Mouse (Mus musculus) kidney, postnatal 4 days (tissue): Measurements from ENCODE around the gene Gm20388.
"Not testable (repeated sequence)": the region's sequence is repeated elsewhere in the genome, so short reads cannot be mapped to it uniquely, and the experiment has no call there.

ENCODE experiments used
- DNase-seq, 2 experiments: peaks; one replicate each; pipeline ENCODE4 v3.0.0; 2021; ENCODE audit warnings: mixed read lengths in 2 of 2

The Gm20388 gene

GRCm38 (mm10) chr8:120698426-120698825, 787.8 kb downstream of the Gm20388 start:
- DNase-seq = no peak

DNA sequence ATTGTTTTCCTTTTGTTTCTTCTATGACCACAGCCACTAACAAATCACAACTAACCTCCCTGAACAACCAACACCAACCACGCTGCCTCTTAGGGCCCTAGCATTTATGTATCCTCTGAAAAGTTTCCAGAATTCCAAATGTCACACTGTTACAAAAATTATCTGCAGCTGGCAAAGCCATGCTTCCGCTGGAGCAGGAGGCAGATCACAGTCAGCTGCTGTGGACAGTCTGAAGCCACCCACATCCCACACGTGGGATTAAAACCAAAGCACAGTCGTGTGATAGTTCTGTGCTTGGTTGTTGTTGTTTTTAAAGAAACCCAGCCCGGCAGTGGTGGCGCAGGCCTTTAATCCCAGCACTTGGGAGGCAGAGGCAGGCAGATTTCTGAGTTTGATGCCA, 788.4 kb downstream of the Gm20388 start:
- peak in 1 of 2 experiments; percentile 43 for DNase-seq

- DNase-seq = no peak
These were observed 788.9 kb downstream of the Gm20388 start for GRCm38 (mm10) chr8:120699565-120699964.

GRCm38 (mm10) chr8:120700053-120700452, 789.4 kb downstream of the Gm20388 start:
- no peak for DNase-seq

GRCm38 (mm10) chr8:120701758-120702465, 791.3 kb downstream of the Gm20388 start:
- DNase-seq = peak in 1 of 2 experiments; percentile 45

GRCm38 (mm10) chr8:120704203-120704602, 793.6 kb downstream of the Gm20388 start:
- no peak for DNase-seq

GRCm38 (mm10) chr8:120705163-120705562, 794.5 kb downstream of the Gm20388 start:
- DNase-seq = no peak

DNA sequence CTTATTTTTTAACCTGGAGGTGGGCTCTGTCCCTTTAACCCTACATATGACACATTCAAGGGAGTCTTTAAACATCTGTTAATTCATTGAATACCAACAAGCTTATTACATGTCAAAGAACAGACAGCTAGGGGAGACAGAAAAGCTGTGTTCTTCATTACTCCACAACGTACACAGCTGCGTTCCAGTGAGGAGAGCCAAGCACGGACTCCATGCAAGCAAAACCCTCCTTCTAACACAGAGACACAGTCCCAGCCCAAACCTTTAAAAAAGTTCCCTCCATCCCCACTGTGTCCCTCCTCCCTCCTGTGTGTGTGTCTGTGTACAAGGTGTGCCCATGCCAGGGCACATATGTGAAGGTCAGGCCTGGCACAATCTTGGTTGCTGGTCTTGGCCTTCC, 795.6 kb downstream of the Gm20388 start:
- DNase-seq = no peak

DNA sequence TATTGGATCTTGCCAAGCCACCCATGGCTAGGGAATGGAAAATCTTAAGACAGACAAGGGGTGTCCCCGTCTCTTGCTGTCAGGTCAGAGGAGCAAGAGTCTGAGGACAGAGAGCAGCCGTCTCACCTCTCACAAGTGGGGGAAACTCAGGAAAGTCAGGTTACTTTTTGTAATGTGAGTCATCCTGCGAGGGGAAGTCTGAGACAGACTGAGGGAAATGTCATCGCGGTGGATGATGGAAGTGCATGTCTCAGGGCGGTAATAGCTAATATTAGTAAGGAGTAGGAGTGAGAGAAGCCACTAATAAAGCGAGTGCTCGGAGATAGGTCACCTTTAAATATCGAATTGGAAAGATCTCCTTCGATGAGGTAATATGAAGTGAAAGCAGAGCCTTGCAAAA, 798.5 kb downstream of the Gm20388 start:
- no peak for DNase-seq

DNA sequence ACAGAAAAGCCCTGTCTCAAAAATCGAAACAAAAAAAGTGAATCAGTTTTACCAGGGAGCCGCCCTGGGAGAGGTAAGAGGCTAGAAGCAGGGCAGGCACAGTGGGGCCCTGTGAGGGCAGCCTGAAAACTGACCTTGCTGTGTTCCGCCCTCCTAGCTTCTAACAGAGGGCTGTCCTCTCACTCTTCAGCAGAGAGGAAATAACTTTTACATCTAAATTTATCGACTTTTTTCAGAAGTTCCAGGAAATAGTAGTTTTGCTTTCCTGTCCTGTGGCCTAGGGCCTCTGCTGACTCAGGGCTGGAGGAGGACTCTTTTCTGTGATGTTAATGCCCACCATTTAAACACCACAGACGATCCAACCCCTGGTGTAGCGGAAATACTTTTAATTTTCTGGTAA, 804.6 kb downstream of the Gm20388 start:
- no peak for DNase-seq

DNA sequence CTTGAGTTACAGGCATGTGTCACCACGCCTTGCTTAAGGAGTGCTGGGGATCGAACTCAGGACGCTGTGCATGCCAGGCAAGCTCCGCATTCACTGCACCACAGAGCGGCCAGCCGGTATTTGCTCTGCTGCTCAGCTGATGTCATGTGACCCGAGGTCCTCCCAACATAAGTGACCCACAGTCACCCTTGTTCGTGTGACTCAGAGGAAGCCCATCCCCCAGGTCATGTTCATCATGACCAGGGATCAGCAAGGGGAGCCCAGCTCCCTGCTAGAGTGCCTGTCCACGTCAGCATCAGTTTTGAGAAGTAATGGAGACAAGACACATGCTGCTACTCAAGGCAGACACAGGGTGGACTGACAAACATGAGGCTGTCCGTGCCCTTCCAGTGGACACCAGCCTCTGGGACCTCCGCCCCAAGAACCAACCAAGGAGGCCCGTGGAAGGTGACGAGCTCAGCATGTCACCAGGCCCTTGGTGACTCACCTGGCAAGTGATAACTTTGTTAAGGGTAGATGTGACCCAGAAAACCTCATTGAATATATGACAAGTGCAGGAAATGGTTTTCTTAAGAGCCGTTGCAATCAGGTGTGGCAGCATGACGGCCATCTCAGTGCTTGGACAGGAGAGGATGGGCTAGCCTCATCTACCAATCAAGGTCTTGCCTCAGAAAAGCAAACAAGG, 805.5 kb downstream of the Gm20388 start:
- no peak for DNase-seq

DNA sequence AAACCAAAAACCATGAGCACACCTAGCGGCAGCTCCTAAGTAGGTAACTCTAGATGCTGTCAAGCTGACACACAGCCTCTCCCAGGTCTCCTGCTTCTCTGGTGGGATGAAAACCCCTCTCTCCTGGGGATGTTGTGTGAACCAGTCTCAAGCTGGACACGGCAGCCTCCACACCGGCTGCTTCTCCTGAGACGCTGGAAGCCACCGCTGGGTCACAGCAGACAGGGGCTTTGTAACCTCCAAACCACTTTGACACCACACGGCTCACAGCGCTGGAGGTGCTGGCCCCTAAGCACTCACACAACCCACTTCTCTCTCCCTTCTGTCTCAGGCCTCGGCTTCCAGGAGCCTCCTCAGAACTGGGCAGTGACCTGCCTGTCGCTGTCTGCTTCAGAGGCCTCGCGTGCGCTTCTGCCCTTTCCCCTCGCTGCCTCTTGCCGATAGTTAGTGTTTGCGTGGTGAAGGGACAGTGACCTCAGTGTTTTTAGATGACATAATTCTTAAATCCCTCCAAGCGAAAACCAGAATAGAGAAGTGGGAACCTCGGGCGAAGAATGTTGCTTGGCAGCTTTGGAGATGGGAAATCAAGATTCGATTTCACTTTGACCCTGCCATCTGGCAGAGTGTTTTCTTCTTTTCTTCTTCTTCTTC, 809.1 kb downstream of the Gm20388 start:
- DNase-seq = no peak

- DNase-seq = no peak
These were observed 812.4 kb downstream of the Gm20388 start for GRCm38 (mm10) chr8:120723025-120723424.

GRCm38 (mm10) chr8:120724096-120724495, 813.5 kb downstream of the Gm20388 start:
- not testable (repeated sequence) for DNase-seq

DNA sequence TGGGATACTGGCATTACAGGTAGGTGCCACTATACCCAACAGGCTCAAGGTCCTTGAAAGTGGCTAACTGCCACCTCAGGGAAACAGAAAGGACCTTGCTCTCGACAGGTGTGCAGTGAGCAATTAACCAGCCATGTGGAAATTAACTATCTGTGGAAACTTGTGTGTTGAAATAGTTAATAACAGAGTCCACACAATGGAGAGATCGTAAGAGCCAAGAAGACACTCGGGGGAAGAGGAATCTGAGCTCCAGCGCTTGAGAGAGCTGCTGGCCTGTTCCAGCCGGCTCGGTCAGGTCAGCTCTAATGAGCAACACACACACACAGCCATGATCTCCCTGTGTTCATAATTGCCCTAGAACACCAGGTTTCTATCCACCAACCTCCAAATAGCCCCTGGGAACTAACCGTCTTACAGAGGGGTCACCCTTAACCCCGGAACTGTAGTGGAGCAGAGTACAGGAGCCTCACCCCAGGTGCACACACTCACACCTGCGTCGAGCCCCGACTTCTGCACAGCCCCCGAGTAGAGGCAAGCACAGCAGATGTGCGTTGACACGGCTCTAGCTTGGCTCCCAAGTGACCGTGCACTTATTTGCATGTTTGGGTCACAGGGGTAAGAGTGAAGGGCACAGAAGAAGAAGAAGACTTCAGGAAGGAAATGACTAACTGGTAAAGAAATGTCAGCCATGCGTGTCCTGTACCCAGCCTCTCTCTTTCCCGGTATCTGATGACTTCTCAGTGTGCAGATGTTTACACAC, 814.4 kb downstream of the Gm20388 start:
- DNase-seq = no peak

- no peak for DNase-seq
These were observed 814.9 kb downstream of the Gm20388 start for GRCm38 (mm10) chr8:120725576-120725950.

GRCm38 (mm10) chr8:120726051-120726450, 815.4 kb downstream of the Gm20388 start:
- no peak for DNase-seq

DNA sequence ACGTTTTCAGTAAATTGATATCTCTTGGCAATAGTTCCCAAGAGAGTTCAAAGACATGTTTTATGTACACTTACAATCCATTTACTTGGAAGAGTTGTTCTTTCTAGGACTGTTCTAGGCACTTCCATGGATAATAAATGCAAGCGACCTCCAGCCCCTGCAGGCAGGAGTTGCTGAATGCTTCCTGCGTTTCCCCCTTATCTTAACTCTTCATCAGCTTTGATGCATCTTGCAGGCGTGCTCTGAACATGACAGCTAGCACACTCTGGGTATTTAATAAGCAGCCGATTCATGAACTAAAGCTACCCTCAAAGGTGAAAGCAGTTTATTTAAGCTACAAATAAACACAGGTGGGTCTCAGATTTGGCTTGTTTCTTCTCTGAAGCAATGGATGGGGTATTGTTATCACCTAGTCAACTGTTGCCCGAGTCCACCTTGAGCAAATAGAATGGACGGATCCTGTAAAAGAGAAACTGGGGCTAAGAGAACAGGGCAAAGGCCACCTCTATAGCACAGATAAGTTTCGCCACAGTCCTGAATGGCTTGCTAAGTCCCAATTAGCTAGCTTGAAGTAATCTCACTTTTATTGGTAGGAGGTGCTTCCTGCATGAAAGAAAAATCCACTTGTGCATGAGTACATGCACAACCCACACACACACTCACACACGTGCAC, 818.0 kb downstream of the Gm20388 start:
- DNase-seq = no peak

- no peak for DNase-seq
These were observed 820.9 kb downstream of the Gm20388 start for GRCm38 (mm10) chr8:120731582-120731981.

DNA sequence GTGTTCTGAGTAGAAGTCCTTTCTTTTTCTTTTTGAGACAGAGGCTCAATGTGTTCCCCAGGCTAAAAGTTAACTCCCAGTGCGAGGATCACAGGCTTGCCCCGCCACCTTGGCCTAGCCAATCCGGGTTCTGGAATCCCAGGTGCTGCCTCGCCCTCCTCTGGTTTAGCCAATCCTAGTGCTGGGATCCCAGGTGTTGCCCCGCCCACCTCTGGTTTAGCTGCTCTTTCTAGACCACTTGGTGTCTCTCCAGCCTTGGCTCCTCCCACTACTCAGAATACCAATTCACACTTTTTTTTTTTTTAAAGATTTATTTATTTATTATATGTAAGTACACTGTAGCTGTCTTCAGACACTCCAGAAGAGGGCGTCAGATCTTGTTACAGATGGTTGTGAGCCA, 821.4 kb downstream of the Gm20388 start:
- peak; percentile 63 to 76 for DNase-seq

GRCm38 (mm10) chr8:120735770-120736481, 825.3 kb downstream of the Gm20388 start, which contains the start of gene Irf8:
Irf8 (plus strand) TSS chr8:120736358.
- peak; percentile 89 to 94 for DNase-seq

DNA sequence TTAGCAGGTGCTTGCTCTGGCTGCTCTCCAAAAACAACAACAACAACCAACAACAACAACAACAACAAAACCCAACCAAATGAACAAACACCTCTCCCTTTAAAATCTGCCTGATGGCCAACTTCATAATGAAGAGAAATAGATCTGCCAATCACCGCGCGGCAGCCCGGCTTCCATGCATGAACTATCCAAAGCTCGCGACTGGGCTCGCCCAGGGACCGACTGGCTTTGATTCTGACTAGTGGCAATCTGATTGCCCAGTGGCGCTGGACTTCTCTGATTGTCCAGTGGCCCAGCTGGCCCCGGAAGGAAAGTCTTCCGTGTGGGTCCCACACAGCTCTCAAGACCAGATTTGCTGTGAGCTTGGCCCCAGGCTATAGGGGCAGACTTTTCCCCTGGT, 825.8 kb downstream of the Gm20388 start:
- peak; percentile 66 to 76 for DNase-seq
